Mouse (Mus musculus) B cell, adult 2 months (primary cell): ENCODE measurements at regions not wholly inside any gene's neighbourhood (a gene's known extent, or its start where the extent isn't known, plus 50 kb on each side); places are given as distances from the start of the nearest gene placed in this dataset.
"Not testable (repeated sequence)": the region's sequence is repeated elsewhere in the genome, so short reads cannot be mapped to it uniquely, and the experiment has no call there.

Experiments
- DNase-seq, 2 experiments: peaks; one replicate each; pipeline ENCODE4 v3.0.0; 2022

DNA sequence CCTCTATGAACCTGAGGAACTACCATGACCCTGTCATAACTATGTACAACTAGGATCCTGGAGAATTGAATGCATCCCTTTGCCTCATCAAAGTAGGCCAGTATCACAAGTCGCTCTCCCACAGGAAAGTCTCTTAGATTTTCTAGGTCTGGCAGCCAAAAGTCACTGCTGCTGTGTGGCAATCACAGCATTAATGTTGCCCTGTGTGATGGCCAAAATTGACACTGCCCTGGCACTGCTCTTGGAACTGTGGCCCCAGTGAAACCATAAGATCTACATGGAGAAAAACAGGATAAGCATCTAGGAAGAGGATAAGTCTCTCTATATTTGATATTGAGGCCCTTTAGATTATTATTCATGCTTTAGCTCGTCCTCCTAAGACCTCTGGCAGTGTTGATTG lies 465.7 kb downstream of the Adam6a start:
- no peak for DNase-seq

DNA sequence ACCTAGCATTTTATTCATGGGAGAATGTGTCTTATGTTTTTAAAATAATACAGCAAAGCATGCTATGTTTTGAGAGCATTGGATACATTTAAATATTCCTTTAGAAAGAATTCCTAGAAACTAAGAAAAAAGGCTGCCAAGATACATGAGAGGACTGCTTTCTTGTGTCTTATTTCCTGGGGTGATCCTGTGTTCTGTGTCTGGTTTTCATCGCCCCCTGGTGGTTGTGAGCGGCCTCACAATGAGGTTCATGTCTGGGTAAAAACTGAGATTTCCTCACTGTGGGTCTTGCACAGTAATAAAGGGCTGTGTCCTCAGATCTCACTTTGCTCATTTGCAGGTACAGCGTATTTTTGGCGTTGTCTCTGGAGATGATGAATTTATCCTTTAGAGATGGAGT lies 469.2 kb downstream of the Adam6a start:
- DNase-seq, result peak; percentile 81 to 84

GRCm38 (mm10) chr12:114037011-114037410 lies 493.3 kb downstream of the Adam6a start:
- DNase-seq, result not testable (repeated sequence)

GRCm38 (mm10) chr12:114047991-114048390 lies 504.3 kb downstream of the Adam6a start:
- DNase-seq, result peak; percentile 58 to 65

DNA sequence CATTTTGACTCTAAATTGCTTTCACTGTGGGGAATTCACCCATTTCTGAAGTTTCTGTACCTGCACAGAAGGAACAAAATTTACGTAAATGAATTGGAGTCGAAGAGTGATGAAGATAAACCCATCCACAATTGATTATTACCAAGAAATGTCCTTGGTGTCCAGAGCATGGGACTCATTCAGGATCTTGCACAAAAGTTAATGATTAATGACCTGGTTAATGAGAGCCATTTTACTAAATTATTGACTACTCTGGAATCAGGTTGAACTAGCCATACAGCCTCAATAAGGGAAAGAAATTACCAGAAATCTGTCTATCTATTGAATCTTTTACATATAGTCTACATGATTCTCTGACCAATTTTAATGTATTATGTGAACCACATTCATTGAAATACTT lies 509.6 kb downstream of the Adam6a start:
- DNase-seq, result no peak

DNA sequence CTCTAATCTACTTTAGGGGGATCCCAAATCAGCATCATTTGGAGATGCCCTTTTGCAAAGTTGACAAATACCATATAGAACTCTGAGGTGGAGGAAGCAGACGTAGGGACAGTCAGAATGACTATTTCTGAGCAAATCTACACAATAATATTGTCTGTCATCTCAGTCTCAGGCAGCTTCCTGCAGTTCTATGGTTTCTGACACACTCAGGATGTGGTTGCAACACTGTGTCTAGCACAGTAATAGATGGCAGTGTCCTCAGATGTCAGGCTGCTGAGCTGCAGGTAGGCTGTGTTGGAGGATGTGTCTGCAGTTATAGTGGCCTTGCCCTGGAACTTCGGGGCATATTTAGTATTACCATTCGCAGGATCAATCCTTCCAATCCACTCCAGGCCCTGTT lies 515.9 kb downstream of the Adam6a start:
- DNase-seq, result no peak

DNA sequence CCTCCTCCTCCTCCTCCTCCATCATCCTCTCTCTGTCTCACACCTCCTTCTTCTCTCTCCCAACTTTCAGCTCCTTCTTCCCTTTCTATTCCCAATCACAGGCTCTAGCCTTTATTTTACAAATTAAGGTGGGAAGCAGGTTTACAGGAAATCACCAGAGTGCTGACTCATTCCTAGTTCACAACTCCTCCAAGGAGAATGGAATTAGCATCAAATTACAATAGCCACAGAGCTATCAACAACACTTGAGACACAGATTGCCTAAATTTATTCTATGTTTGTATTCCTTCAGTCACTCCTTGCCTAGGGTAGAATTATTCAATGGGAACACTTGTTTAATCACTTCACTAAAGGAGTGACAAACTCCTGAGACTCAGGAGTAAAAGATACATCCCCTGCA lies 523.5 kb downstream of the Adam6a start:
- no peak for DNase-seq

GRCm38 (mm10) chr12:114108731-114109130 lies 565.0 kb downstream of the Adam6a start:
- DNase-seq, result not testable (repeated sequence)

DNA sequence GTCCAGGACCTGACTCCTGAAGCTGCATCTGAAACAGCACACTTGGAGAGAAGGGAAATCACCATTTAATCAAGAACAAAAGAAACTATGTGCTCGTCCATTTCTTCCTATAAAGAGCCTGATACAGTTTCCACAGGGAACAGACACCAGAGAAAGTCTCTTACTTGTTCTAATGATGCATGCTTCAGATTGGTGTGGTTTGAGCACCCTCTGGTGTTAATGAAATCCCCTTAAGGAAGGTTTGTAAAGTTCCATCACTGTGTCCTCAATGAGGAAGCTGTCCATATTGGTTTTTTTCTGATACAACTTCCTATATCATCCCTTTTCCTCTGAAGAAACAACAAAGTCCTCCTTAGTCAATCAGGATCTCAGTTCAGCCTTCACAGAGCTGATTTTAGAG lies 591.2 kb downstream of the Adam6a start:
- no peak for DNase-seq

DNA sequence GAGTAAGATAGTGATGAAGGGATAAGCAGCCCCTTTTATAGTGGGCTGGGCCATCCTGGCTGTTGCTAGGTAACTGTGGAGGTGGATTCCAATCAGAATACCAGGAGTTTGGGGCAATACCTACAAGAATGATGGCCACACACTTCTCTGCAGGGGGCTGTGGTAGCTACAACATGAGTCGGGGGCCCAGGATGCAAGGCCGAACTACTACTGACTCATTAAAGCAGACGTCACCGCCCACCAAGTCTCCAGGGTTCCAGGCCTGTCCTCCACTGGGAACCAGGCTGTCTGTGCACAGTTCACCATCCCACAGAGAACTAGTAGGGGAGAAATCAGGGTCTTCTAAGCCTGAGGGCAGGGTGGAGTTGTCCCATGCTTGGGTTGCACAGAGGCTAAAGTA lies 605.1 kb downstream of the Adam6a start:
- no peak for DNase-seq

DNA sequence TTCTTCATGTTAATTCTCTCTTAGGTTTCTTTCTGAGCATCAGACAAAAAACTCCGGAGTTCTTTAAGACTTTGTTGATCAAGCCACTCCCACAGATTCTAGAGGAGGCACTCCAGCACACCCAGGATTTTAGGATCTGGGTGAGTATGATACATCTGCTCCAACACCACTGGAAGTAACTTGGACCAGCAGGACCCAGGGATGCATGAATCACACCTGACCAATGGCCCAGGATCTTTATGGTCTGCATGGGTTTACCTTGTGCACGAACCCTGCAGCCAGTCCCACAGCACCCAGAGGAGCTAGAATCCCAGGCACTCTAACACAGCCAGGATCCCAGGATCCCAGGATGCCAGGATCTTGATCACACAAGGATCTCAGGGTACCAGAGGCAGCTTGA lies 628.6 kb downstream of the Adam6a start:
- no peak for DNase-seq

GRCm38 (mm10) chr12:114199521-114199920 lies 655.8 kb downstream of the Adam6a start:
- peak; percentile 19 for DNase-seq

- DNase-seq, result peak; percentile 18 to 20
Measured at GRCm38 (mm10) chr12:114222541-114222940, 678.8 kb downstream of the Adam6a start.
